Mouse (Mus musculus): ENCODE measurements around the gene Cbx2. TPM values are rescaled to one million over a fixed set of nuclear protein-coding genes. Genes with fewer than 3 reads are reported as not detected.

The Cbx2 gene
- polyA plus RNA-seq, 1 experiment from 2014 or later = 6.9 TPM

- WGBS = 4% methylated on average over 47 of the region's 47 CpGs
- ATAC-seq (no peak), DNase-seq (ENCODE audit: low spot score) (peak; percentile 68)
- peaks cover 71% of the 10 kb centered on the region for H3K27me3 ChIP-seq (replicated peaks; ENCODE audit: insufficient read depth, low read length)
- TF ChIP-seq CTCF (IDR thresholded peaks at IDR 0.05) (peak; percentile 73), EP300 (IDR thresholded peaks at IDR 0.05) (no peak)
- no peaks in the 10 kb centered on the region for H3K9me3 ChIP-seq (ENCODE audit: low read length)
- no peak overlapping the region for H3K27ac ChIP-seq (ENCODE audit: low read length)
- H3K4me2 ChIP-seq (replicated peaks; ENCODE audit: low read depth, low read length) = peak overlapping the region; percentile 54
- peaks cover 22% of the 10 kb centered on the region for H3K4me1 ChIP-seq (ENCODE audit: insufficient read depth, low read depth, low read length)
- no peak overlapping the region for H3K4me3 ChIP-seq (ENCODE audit: low read depth, low read length)
- H3K9ac ChIP-seq (replicated peaks; ENCODE audit: low read depth) = no peak overlapping the region
- H3K36me3 ChIP-seq (ENCODE audit: insufficient read depth, low read length) = no peaks in the 10 kb centered on the region
Observed at GRCm38 (mm10) chr11:119054351-119055345, 31.9 kb downstream of the Cbx2 start.

GRCm38 (mm10) chr11:119055571-119056131 is 32.9 kb downstream of the Cbx2 start:
- no peak overlapping the region for H3K27ac ChIP-seq (ENCODE audit: low read length)
- H3K36me3 ChIP-seq (ENCODE audit: insufficient read depth, low read length) = no peaks in the 10 kb centered on the region
- H3K9me3 ChIP-seq (ENCODE audit: low read length) = no peaks in the 10 kb centered on the region
- TF ChIP-seq EP300 (IDR thresholded peaks at IDR 0.05) = no peak
- no peak for TF ChIP-seq CTCF (IDR thresholded peaks at IDR 0.05)
- ATAC-seq (no peak), DNase-seq (ENCODE audit: low spot score) (no peak)
- 4% methylated on average over 30 of the region's 32 CpGs for WGBS
- H3K4me2 ChIP-seq (replicated peaks; ENCODE audit: low read depth, low read length) = peak overlapping the region; percentile 88
- H3K27me3 ChIP-seq (replicated peaks; ENCODE audit: insufficient read depth, low read length) = peaks cover 65% of the 10 kb centered on the region
- H3K4me3 ChIP-seq (ENCODE audit: low read depth, low read length) = peak overlapping the region; percentile 62
- no peak overlapping the region for H3K9ac ChIP-seq (replicated peaks; ENCODE audit: low read depth)
- peaks cover 22% of the 10 kb centered on the region for H3K4me1 ChIP-seq (ENCODE audit: insufficient read depth, low read depth, low read length)

GRCm38 (mm10) chr11:119056301-119057211 is 33.8 kb downstream of the Cbx2 start:
- Histone ChIP-seq H3K36me3 (ENCODE audit: insufficient read depth, low read length) (no peaks in the 10 kb centered on the region), H3K4me3 (ENCODE audit: low read depth, low read length) (peak overlapping the region; percentile 62), H3K27ac (ENCODE audit: low read length) (peak overlapping the region; percentile 82), H3K27me3 (replicated peaks; ENCODE audit: insufficient read depth, low read length) (peaks cover 56% of the 10 kb centered on the region), H3K4me2 (replicated peaks; ENCODE audit: low read depth, low read length) (peak overlapping the region; percentile 88), H3K9me3 (ENCODE audit: low read length) (no peaks in the 10 kb centered on the region), H3K4me1 (ENCODE audit: insufficient read depth, low read depth, low read length) (peaks cover 22% of the 10 kb centered on the region), H3K9ac (replicated peaks; ENCODE audit: low read depth) (peak overlapping the region; percentile 85)
- 2% methylated on average over 59 of the region's 65 CpGs for WGBS
- TF ChIP-seq CTCF (IDR thresholded peaks at IDR 0.05) (no peak), EP300 (IDR thresholded peaks at IDR 0.05) (no peak)
- DNase-seq (ENCODE audit: low spot score) (peak; percentile 75), ATAC-seq (0 out of 2 replicates have a peak, but pooled peaks have one; percentile 4)

- DNase-seq (ENCODE audit: low spot score) = peak; percentile 23
- Histone ChIP-seq H3K27me3 (replicated peaks; ENCODE audit: insufficient read depth, low read length) (peaks cover 48% of the 10 kb centered on the region), H3K4me1 (ENCODE audit: insufficient read depth, low read depth, low read length) (peaks cover 22% of the 10 kb centered on the region), H3K9ac (replicated peaks; ENCODE audit: low read depth) (peak overlapping the region; percentile 85), H3K9me3 (ENCODE audit: low read length) (no peaks in the 10 kb centered on the region), H3K4me2 (replicated peaks; ENCODE audit: low read depth, low read length) (peak overlapping the region; percentile 88), H3K27ac (ENCODE audit: low read length) (peak overlapping the region; percentile 82; the same call in 1 of the 2 replicates), H3K36me3 (ENCODE audit: insufficient read depth, low read length) (no peaks in the 10 kb centered on the region), H3K4me3 (ENCODE audit: low read depth, low read length) (peak overlapping the region; percentile 62)
- WGBS = 6% methylated on average over 9 of the region's 9 CpGs
- no peak for ATAC-seq
- no peak for TF ChIP-seq CTCF (IDR thresholded peaks at IDR 0.05)
- no peak for TF ChIP-seq EP300 (IDR thresholded peaks at IDR 0.05)
Observed at GRCm38 (mm10) chr11:119057291-119057690, 34.5 kb downstream of the Cbx2 start.

DNA sequence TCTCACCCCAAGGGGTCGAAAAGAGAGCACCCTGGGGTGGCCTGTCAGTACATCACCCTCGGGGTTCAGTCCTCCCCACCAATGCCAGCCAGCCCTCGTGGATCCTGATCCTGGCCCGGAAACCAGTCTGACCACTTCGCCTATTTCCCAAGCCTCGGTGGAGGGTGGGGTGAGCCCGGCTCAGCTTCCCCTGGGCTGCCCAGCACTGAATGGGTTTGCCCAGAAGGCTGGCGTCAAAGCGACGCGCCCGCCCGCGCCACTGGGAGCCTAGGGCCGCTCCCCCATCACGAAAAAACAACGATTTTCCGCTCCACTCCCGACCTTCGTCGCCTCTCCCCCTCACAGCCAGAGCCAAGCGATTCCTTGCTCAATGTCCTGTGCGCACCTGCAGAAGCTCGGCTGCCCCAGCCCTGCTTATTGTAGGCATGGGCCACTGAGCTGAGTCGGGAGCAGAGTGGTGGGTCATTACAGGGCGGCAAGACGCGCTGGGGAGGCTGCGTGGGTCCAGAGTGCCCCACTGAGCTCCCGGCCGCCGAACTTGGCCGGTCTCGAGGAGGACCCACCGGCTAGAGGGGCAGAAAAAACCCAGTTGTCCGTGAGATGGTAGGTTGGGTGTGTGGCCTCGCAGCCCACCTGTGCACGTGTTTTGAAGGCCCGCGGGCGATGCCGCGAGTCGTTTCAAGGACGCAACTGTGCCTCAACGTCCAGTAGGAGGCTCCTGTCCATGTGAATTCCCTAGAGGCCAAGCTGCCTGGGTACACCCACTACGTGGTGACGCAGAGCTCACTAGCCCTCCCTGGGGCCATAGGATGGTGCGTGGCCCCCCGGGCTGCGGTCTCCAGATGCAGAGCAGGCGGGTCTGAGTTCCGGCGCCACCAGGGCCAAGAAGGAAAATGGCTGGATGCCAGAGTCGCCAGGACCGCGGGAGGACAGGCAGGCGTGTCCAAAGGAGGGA is 35.6 kb downstream of the Cbx2 start:
- H3K27ac ChIP-seq (ENCODE audit: low read length) = peak overlapping the region; percentile 66
- H3K27me3 ChIP-seq (replicated peaks; ENCODE audit: insufficient read depth, low read length) = peaks cover 39% of the 10 kb centered on the region
- peak; percentile 76 for TF ChIP-seq CTCF (IDR thresholded peaks at IDR 0.05)
- TF ChIP-seq EP300 (IDR thresholded peaks at IDR 0.05) = no peak
- ATAC-seq (peak; percentile 73), DNase-seq (ENCODE audit: low spot score) (peak; percentile 92)
- peaks cover 18% of the 10 kb centered on the region for H3K4me1 ChIP-seq (ENCODE audit: insufficient read depth, low read depth, low read length)
- WGBS = 2% methylated on average over 58 of the region's 58 CpGs
- H3K9ac ChIP-seq (replicated peaks; ENCODE audit: low read depth) = no peak overlapping the region
- peak overlapping the region; percentile 88 for H3K4me2 ChIP-seq (replicated peaks; ENCODE audit: low read depth, low read length)
- no peaks in the 10 kb centered on the region for H3K9me3 ChIP-seq (ENCODE audit: low read length)
- no peaks in the 10 kb centered on the region for H3K36me3 ChIP-seq (ENCODE audit: insufficient read depth, low read length)
- peak overlapping the region; percentile 17 for H3K4me3 ChIP-seq (ENCODE audit: low read depth, low read length)
